Mouse (Mus musculus) midbrain, embryonic 12.5 days (tissue): ENCODE results near the gene Fam186a. TPM values are rescaled to one million over a fixed set of nuclear protein-coding genes. Genes with fewer than 3 reads are reported as not detected.
"Not testable (repeated sequence)": the region's sequence is repeated elsewhere in the genome, so short reads cannot be mapped to it uniquely, and the experiment has no call there.

ENCODE experiments used
- ATAC-seq: fragments of 200-750 bp; cut with Nextera tagmentation; 2 replicates; pipeline ENCODE4 v1.8.0; 2017; ENCODE audit warnings: low read depth, moderate TSS enrichment, moderate library complexity; ENCODE audit not compliant: low FRiP score
- H3K27ac ChIP-seq: fragments of 300-500 bp; sonication (generic); replicated peaks from 2 replicates; pipeline ENCODE4 v1.5.1; 2016; ENCODE audit warnings: mild to moderate bottlenecking
- H3K27me3 ChIP-seq: fragments of 300-500 bp; sonication (generic); 2 replicates; pipeline ENCODE4 v1.6.1; 2016; ENCODE audit warnings: mild to moderate bottlenecking
- H3K36me3 ChIP-seq: fragments of 300-500 bp; sonication (generic); 2 replicates; pipeline ENCODE4 v1.6.1; 2016
- H3K4me1 ChIP-seq: fragments of 300-500 bp; sonication (generic); 2 replicates; pipeline ENCODE4 v1.6.1; 2016
- H3K4me2 ChIP-seq: fragments of 300-500 bp; sonication (generic); replicated peaks from 2 replicates; pipeline ENCODE4 v1.6.1; 2016; ENCODE audit warnings: mild to moderate bottlenecking, moderate library complexity
- H3K4me3 ChIP-seq: fragments of 300-500 bp; sonication (generic); 2 replicates; pipeline ENCODE4 v1.5.1; 2016; ENCODE audit warnings: mild to moderate bottlenecking
- H3K9ac ChIP-seq: fragments of 300-500 bp; sonication (generic); replicated peaks from 2 replicates; pipeline ENCODE4 v1.6.1; 2016; ENCODE audit warnings: mild to moderate bottlenecking, moderate library complexity
- H3K9me3 ChIP-seq: fragments of 300-500 bp; sonication (generic); 2 replicates; pipeline ENCODE4 v1.6.1; 2016; ENCODE audit warnings: mild to moderate bottlenecking
- WGBS: fragments of 180-500 bp; shearing (Covaris S2); methylation state at CpG from one replicate; pipeline ENCODE4 v1.1.7; 2016; 5-methylcytosine and 5-hydroxymethylcytosine counted together
- polyA plus RNA-seq: library from polyadenylated mRNA; unstranded; fragments of >200 nt; fragmentation: Nextera tagmentation; extraction: Ambion mirVana; gene quantifications from 2 replicates; pipeline ENCODE4 v1.2.1, GENCODE M21; 2016

Gene Fam186a
- polyA plus RNA-seq, 1 experiment from 2014 or later = 0.17 TPM

GRCm38 (mm10) chr15:99972361-99972988, 5.6 kb upstream of the Fam186a start:
- Histone ChIP-seq H3K9ac (peak overlapping the region; percentile 83), H3K9me3 (no peaks in the 10 kb centered on the region), H3K4me1 (peaks cover 9% of the 10 kb centered on the region), H3K4me2 (peak overlapping the region; percentile 89), H3K36me3 (no peaks in the 10 kb centered on the region), H3K27ac (peak overlapping the region; percentile 97), H3K27me3 (no peaks in the 10 kb centered on the region), H3K4me3 (peak overlapping the region; percentile 88)
- under 1% methylated on average over 50 of the region's 50 CpGs for WGBS
- ATAC-seq = peak; percentile 97

- 89% methylated on average over 1 of the region's 1 CpGs for WGBS
- no peak for ATAC-seq
- peaks cover 9% of the 10 kb centered on the region for H3K4me1 ChIP-seq
Measured at GRCm38 (mm10) chr15:99970606-99971005, 3.7 kb upstream of the Fam186a start.

GRCm38 (mm10) chr15:99969765-99970164, 2.9 kb upstream of the Fam186a start, which contains the start of gene Larp4:
Gene Larp4 (plus strand): TSS chr15:99970065.
- WGBS = 91% methylated on average over 6 of the region's 6 CpGs

More at GRCm38 (mm10) chr15:99970606-99971005, 3.7 kb upstream of the Fam186a start:
- H3K27me3 ChIP-seq = no peaks in the 10 kb centered on the region
- H3K27ac ChIP-seq = no peak overlapping the region
- no peak overlapping the region for H3K4me3 ChIP-seq
- H3K9me3 ChIP-seq = no peaks in the 10 kb centered on the region
- H3K9ac ChIP-seq = no peak overlapping the region
- H3K4me2 ChIP-seq = no peak overlapping the region
- H3K36me3 ChIP-seq = no peaks in the 10 kb centered on the region

GRCm38 (mm10) chr15:99965103-99965775, 1.6 kb downstream of the Fam186a start:
- Histone ChIP-seq H3K9ac (no peak overlapping the region), H3K9me3 (no peaks in the 10 kb centered on the region), H3K27ac (no peak overlapping the region), H3K4me3 (no peak overlapping the region), H3K27me3 (0 out of 2 replicates have a peak, but pooled peaks cover 4% of the 10 kb centered on the region), H3K4me2 (no peak overlapping the region), H3K4me1 (no peaks in the 10 kb centered on the region), H3K36me3 (no peaks in the 10 kb centered on the region)
- 93% methylated on average over 8 of the region's 8 CpGs for WGBS
- ATAC-seq = no peak

More at GRCm38 (mm10) chr15:99969765-99970164, 2.9 kb upstream of the Fam186a start, which contains the start of gene Larp4:
- H3K36me3 ChIP-seq, ATAC-seq, H3K9ac ChIP-seq, H3K4me2 ChIP-seq, H3K4me3 ChIP-seq, H3K27ac ChIP-seq, H3K4me1 ChIP-seq, H3K9me3 ChIP-seq, H3K27me3 ChIP-seq: not testable (repeated sequence)

DNA sequence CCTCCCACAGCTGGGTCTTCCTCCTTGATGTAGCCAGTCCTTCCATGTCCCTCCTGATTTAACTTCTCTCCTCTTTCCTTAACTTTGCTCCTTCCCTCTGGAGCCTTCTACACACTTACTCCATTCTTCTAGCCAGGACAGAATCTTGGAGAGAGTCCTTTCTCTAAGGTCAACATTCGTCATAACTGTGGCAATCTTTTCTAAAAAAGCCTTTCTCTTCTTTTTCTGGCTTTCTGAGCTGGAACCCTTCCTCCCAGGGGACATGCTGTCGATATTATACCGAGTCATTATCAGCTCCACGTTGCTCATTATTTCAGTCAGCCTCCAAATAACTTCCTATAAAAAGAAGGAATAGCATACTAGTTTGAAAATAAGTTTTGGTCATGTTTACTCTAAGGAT, 11.5 kb downstream of the Fam186a start:
- no peak overlapping the region for H3K4me2 ChIP-seq
- H3K9ac ChIP-seq = no peak overlapping the region
- H3K4me1 ChIP-seq = no peaks in the 10 kb centered on the region
- H3K36me3 ChIP-seq = no peaks in the 10 kb centered on the region
- no peak overlapping the region for H3K27ac ChIP-seq
- H3K27me3 ChIP-seq = no peaks in the 10 kb centered on the region
- H3K9me3 ChIP-seq = no peaks in the 10 kb centered on the region
- H3K4me3 ChIP-seq = no peak overlapping the region
- WGBS = 87% methylated on average over 4 of the region's 4 CpGs
- no peak for ATAC-seq

DNA sequence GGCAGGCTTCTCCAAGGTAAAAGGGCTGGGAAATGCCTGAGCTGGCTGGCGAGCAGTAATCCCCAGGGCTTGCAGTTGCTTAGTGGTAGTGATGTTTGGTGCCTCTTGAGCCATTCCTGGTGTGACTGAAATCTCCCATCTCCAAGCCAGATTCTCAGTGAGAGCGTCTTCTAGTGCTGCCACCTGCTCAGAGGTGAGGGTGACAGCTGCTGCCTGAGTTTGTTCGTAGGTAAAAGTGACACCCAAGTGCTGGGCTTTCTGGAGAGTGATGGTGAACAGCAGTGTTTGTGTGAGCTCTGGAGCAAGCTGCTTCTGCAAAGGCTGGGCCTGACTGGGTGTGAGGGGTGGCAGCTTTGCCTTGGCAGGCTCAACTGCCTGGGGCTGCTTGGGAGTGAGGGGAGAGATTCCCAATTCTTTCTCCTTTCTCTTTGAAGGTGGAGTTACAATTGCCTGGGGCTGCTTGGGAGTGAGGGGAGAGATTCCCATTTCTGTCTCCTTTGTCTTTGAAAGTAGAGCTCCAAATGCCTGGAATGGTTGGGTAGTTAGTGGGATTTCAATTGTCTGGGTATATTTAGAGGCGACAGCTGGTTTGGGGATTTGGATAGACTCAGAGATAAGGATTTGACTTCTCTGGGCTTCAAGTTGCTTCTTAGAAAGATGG, 25.8 kb downstream of the Fam186a start:
- no peak overlapping the region for H3K4me2 ChIP-seq
- no peaks in the 10 kb centered on the region for H3K9me3 ChIP-seq
- no peak overlapping the region for H3K9ac ChIP-seq
- H3K4me1 ChIP-seq = peaks cover 7% of the 10 kb centered on the region; the same call in 1 of the 2 replicates
- no peak overlapping the region for H3K27ac ChIP-seq
- no peak for ATAC-seq
- no peak overlapping the region for H3K4me3 ChIP-seq
- WGBS = 61% methylated on average over 4 of the region's 4 CpGs
- no peaks in the 10 kb centered on the region for H3K27me3 ChIP-seq
- no peaks in the 10 kb centered on the region for H3K36me3 ChIP-seq

GRCm38 (mm10) chr15:99940426-99940825, 26.4 kb downstream of the Fam186a start:
- H3K27ac ChIP-seq = no peak overlapping the region
- H3K4me2 ChIP-seq = no peak overlapping the region
- no peak overlapping the region for H3K9ac ChIP-seq
- peaks cover 7% of the 10 kb centered on the region; the same call in 1 of the 2 replicates for H3K4me1 ChIP-seq
- WGBS = 37% methylated on average over 2 of the region's 2 CpGs
- no peaks in the 10 kb centered on the region for H3K27me3 ChIP-seq
- no peak for ATAC-seq
- no peaks in the 10 kb centered on the region for H3K9me3 ChIP-seq
- H3K36me3 ChIP-seq = no peaks in the 10 kb centered on the region
- no peak overlapping the region for H3K4me3 ChIP-seq

GRCm38 (mm10) chr15:99937841-99938240, 29.0 kb downstream of the Fam186a start:
- Histone ChIP-seq H3K27ac (no peak overlapping the region), H3K9me3 (no peaks in the 10 kb centered on the region), H3K9ac (no peak overlapping the region), H3K4me2 (no peak overlapping the region), H3K36me3 (no peaks in the 10 kb centered on the region), H3K4me1 (peaks cover 7% of the 10 kb centered on the region; the same call in 1 of the 2 replicates), H3K27me3 (no peaks in the 10 kb centered on the region), H3K4me3 (no peak overlapping the region)
- WGBS = 82% methylated on average over 8 of the region's 8 CpGs
- no peak for ATAC-seq

- no peaks in the 10 kb centered on the region for H3K9me3 ChIP-seq
- no peak for ATAC-seq
- peaks cover 7% of the 10 kb centered on the region; the same call in 1 of the 2 replicates for H3K4me1 ChIP-seq
- no peak overlapping the region for H3K4me3 ChIP-seq
- H3K27ac ChIP-seq = no peak overlapping the region
- no peaks in the 10 kb centered on the region for H3K36me3 ChIP-seq
- no peak overlapping the region for H3K9ac ChIP-seq
- H3K4me2 ChIP-seq = no peak overlapping the region
- 98% methylated on average over 3 of the region's 3 CpGs for WGBS
- no peaks in the 10 kb centered on the region for H3K27me3 ChIP-seq
Measured at GRCm38 (mm10) chr15:99936659-99937058, 30.2 kb downstream of the Fam186a start.

DNA sequence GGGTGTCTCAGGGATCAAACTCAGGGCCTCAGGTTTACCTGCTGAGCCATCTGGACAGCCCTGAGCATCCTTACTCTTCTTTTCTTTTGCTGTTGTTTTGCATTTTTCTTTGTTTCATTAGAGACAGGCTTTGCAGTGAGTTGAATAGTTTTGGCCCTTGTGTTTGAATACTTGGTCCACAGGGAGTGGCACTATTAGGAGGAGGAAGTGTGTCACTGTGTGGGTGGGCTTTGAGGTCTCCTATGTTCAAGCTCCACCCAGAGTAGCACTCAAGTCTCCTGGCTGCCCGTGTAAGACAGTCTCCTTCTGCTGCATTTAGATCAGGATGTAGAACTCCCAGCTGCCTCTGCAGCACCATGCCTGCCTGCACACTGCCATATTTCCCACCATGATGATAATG, 32.4 kb downstream of the Fam186a start:
- H3K4me3 ChIP-seq = no peak overlapping the region
- H3K9me3 ChIP-seq = no peaks in the 10 kb centered on the region
- H3K4me1 ChIP-seq = no peaks in the 10 kb centered on the region
- no peak overlapping the region for H3K27ac ChIP-seq
- H3K9ac ChIP-seq = no peak overlapping the region
- 50% methylated on average over 1 of the region's 1 CpGs for WGBS
- H3K36me3 ChIP-seq = no peaks in the 10 kb centered on the region
- no peak for ATAC-seq
- H3K4me2 ChIP-seq = no peak overlapping the region
- no peaks in the 10 kb centered on the region for H3K27me3 ChIP-seq

DNA sequence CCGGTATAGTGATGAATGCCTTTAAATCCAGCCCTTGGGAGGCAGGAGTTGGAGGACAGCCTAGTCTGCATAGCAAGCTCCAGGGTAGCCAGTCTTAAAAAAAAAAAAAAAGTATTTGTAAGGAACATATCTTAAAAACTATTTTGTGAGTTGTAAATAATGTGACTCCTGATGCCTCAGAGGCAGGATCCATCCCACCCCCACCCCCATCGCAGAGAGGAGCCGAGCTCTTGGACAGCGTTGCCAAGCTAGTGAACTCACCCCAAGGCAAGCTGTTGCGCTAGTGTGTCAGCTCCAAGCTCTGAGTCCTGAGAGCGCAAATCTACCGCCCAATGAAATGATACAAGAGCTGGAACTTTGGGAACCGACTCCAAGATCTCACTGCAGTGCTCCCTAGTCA, 35.6 kb downstream of the Fam186a start:
- WGBS = 84% methylated on average over 8 of the region's 8 CpGs
- Histone ChIP-seq H3K27ac (no peak overlapping the region), H3K4me3 (no peak overlapping the region), H3K36me3 (no peaks in the 10 kb centered on the region), H3K27me3 (no peaks in the 10 kb centered on the region), H3K9ac (no peak overlapping the region), H3K4me2 (no peak overlapping the region), H3K9me3 (no peaks in the 10 kb centered on the region), H3K4me1 (no peaks in the 10 kb centered on the region)
- no peak for ATAC-seq

DNA sequence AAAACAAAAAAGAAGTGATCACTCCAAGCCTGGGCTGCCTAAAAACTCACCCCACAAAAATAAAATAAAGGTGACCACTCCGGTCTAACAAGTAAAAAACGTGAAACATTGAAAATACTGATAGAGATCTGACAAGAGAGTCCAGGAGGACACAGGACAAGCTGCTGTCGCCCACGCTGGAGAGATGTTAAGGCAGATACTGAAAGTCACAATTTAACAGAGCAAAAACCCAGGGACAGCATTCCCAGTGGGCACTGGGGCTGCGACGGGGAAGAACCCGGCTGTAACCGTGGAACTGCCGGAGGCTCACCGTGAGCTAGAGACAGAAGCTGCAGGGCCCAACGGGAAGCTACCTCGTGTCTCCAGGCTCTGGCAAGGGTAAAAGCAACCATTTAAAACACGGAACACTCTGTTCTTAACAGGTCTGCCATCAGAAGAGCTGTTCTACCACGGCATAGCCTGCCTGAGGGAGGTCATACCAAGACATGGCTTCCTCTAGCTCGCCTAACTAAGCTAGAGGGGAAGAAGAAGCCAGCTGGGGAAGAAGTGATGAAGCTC, 47.2 kb downstream of the Fam186a start:
- Histone ChIP-seq H3K9ac (no peak overlapping the region), H3K4me2 (no peak overlapping the region), H3K27me3 (no peaks in the 10 kb centered on the region), H3K27ac (no peak overlapping the region), H3K9me3 (no peaks in the 10 kb centered on the region), H3K4me3 (no peak overlapping the region), H3K36me3 (no peaks in the 10 kb centered on the region), H3K4me1 (no peaks in the 10 kb centered on the region)
- ATAC-seq = no peak
- WGBS = 87% methylated on average over 15 of the region's 15 CpGs
